Mouse (Mus musculus) intestine, embryonic 14.5 days (tissue): ENCODE measurements around the gene Dip2b. TPM values are rescaled to one million over a fixed set of nuclear protein-coding genes. Genes with fewer than 3 reads are reported as not detected.

ENCODE experiments used
- ATAC-seq: fragments of 200-750 bp; cut with Nextera tagmentation; replicated peaks from 2 replicates; pipeline ENCODE4 v1.8.0; 2017; ENCODE audit warnings: low read depth, moderate number of reproducible peaks, moderate TSS enrichment, moderate library complexity; ENCODE audit not compliant: low FRiP score, low TSS enrichment
- DNase-seq: peaks from one replicate; pipeline ENCODE4 v3.0.0-alpha.2; 2018; ENCODE audit warnings: low spot score
- H3K27ac ChIP-seq: fragments of 300-500 bp; sonication (generic); 2 replicates; pipeline ENCODE4 v1.5.1; 2014; ENCODE audit warnings: low read depth, mild to moderate bottlenecking, control low read depth
- H3K27me3 ChIP-seq: fragments of 300-500 bp; sonication (generic); replicated peaks from 2 replicates; pipeline ENCODE4 v1.6.1; 2014; ENCODE audit warnings: low read length, control low read depth; ENCODE audit not compliant: control insufficient read depth, insufficient read depth
- H3K36me3 ChIP-seq: fragments of 300-500 bp; sonication (generic); 2 replicates; pipeline ENCODE4 v1.6.1; 2014; ENCODE audit warnings: low read length, control low read depth; ENCODE audit not compliant: control insufficient read depth, insufficient read depth
- H3K4me1 ChIP-seq: fragments of 300-500 bp; sonication (generic); replicated peaks from 2 replicates; pipeline ENCODE4 v1.6.1; 2014; ENCODE audit warnings: low read length, control low read depth, mixed read lengths; ENCODE audit not compliant: control insufficient read depth, insufficient read depth
- H3K4me2 ChIP-seq: fragments of 300-500 bp; sonication (generic); 2 replicates; pipeline ENCODE4 v1.6.1; 2014; ENCODE audit warnings: low read length
- H3K4me3 ChIP-seq: fragments of 300-500 bp; sonication (generic); 2 replicates; pipeline ENCODE4 v1.5.1; 2014; ENCODE audit warnings: low read depth, low read length, control low read depth, mixed read lengths
- H3K9ac ChIP-seq: fragments of 300-500 bp; sonication (generic); 2 replicates; pipeline ENCODE4 v1.6.1; 2014; ENCODE audit warnings: mild to moderate bottlenecking, low read length
- H3K9me3 ChIP-seq: fragments of 300-500 bp; sonication (generic); 2 replicates; pipeline ENCODE4 v1.6.1; 2016; ENCODE audit warnings: low read length, control low read depth; ENCODE audit not compliant: control insufficient read depth
- WGBS: fragments of 180-500 bp; shearing (Covaris S2); extraction: QIAGEN DNeasy Blood & Tissue Kit; methylation state at CpG from one replicate; pipeline ENCODE4 v1.1.7; 2014; 5-methylcytosine and 5-hydroxymethylcytosine counted together
- polyA plus RNA-seq: library from polyadenylated mRNA; unstranded; fragments of >200 nt; fragmentation: Nextera tagmentation; extraction: Ambion mirVana; gene quantifications from 2 replicates; pipeline ENCODE4 v1.2.1, GENCODE M21; 2014

Gene Dip2b
- polyA plus RNA-seq, 1 experiment from 2014 or later = 15.2 TPM

- ATAC-seq (no peak), DNase-seq (no peak)
- H3K4me1 ChIP-seq = no peaks in the 10 kb centered on the region
- H3K27me3 ChIP-seq = no peaks in the 10 kb centered on the region
- peaks cover 17% of the 10 kb centered on the region for H3K36me3 ChIP-seq
- H3K4me2 ChIP-seq = no peak overlapping the region
- H3K9ac ChIP-seq = no peak overlapping the region
- no peak overlapping the region for H3K4me3 ChIP-seq
- 82% methylated on average over 6 of the region's 6 CpGs for WGBS
- H3K27ac ChIP-seq = no peak overlapping the region
- no peaks in the 10 kb centered on the region for H3K9me3 ChIP-seq
Observed at GRCm38 (mm10) chr15:100121437-100121836, 83.0 kb downstream of the Dip2b start.

DNA sequence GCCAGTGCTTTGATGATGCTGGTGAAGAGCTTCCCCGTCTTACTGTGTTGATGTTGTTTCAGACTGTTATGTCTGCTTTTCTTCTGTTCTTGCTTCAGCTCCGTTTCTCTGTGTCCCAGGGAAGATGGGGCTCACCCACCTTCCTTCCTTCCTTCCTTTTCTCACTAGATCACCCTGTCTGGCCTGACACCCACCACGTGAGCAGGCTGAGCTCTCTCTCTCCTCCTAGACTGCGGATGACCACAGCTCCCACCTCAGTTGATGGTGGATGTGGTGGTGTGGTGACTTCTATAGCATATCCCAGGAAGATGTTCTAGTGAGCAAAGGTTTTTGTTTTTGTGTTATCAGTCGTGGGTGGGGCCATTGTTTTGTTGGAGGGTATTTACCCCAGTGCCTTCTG lies 85.4 kb downstream of the Dip2b start:
- Histone ChIP-seq H3K27me3 (no peaks in the 10 kb centered on the region), H3K4me1 (no peaks in the 10 kb centered on the region), H3K4me2 (no peak overlapping the region), H3K4me3 (no peak overlapping the region), H3K9ac (no peak overlapping the region), H3K36me3 (no peaks in the 10 kb centered on the region), H3K27ac (no peak overlapping the region), H3K9me3 (no peaks in the 10 kb centered on the region)
- ATAC-seq (no peak), DNase-seq (no peak)
- 51% methylated on average over 5 of the region's 5 CpGs for WGBS

- 78% methylated on average over 6 of the region's 6 CpGs for WGBS
- Histone ChIP-seq H3K4me3 (no peak overlapping the region), H3K4me1 (no peaks in the 10 kb centered on the region), H3K9me3 (no peaks in the 10 kb centered on the region), H3K36me3 (no peaks in the 10 kb centered on the region), H3K4me2 (no peak overlapping the region), H3K27me3 (no peaks in the 10 kb centered on the region), H3K27ac (no peak overlapping the region), H3K9ac (no peak overlapping the region)
- ATAC-seq (no peak), DNase-seq (no peak)
Observed at GRCm38 (mm10) chr15:100125245-100125644, 86.8 kb downstream of the Dip2b start.

DNA sequence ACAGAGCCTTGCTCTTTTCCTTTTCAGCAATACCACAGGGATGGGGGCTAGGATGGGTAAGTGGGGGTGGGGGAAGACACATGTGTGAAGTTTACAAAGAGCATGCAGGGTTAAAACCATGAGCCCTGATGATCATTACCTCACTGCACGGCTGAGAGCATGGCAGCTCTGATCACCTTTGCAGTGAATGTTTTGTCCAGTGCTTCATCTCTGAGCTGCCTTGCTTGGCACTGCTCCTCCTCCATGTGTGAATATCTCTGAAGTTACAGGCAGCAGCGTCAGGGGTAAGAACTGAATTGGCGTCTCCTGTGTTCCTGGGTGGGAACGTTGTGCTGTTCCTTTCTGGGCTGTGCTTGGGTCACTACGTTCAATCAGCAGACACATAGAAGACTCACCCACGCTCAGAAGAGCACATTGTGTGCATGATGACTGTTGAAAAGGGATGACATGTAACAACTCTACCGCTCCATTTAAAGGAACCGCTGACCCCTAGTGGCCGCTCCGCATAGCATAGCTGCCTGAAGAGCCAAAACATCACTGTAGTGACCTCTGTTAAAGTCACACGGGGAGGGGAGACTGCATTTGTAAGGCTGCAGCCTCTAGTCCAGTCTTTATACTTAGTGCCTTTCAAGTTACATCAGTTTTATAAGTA lies 88.1 kb downstream of the Dip2b start:
- Histone ChIP-seq H3K4me3 (no peak overlapping the region), H3K27me3 (no peaks in the 10 kb centered on the region), H3K9ac (no peak overlapping the region), H3K4me2 (no peak overlapping the region), H3K27ac (no peak overlapping the region), H3K4me1 (no peaks in the 10 kb centered on the region), H3K9me3 (no peaks in the 10 kb centered on the region), H3K36me3 (no peaks in the 10 kb centered on the region)
- DNase-seq (peak; percentile 92), ATAC-seq (peak; percentile 80)
- WGBS = 20% methylated on average over 11 of the region's 11 CpGs

DNA sequence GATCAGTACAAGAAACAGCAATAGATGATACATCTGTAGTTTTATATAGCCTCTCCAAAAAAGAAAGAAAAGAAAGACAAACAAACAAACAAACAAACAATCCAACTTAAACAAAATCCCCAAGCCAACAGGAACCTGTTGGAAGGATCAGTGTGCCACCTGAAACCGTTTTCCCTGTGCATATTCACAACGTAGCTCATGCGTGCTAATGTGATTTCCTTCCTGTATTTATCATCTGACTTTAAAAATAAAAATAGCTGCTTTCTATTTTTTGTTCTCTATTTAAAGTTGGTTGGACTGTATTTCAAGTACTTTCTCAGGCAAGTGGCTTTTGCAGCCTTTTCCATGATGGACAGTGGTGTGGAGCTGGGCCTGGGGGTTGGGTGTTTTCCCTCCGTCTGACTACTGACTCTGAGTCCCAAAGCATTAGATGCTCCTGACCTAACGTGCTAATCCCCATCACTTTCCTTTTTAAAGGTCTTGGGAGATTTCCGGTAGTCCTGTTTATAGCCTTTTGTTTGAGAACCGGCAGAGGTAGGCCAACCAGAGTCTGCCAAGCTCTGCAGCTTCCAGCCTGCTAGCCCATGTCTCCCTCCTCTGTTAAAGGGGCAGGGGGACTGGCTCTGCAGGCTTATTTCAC lies 90.8 kb downstream of the Dip2b start:
- 76% methylated on average over 7 of the region's 7 CpGs for WGBS
- H3K27me3 ChIP-seq = no peaks in the 10 kb centered on the region
- H3K36me3 ChIP-seq = no peaks in the 10 kb centered on the region
- no peak overlapping the region for H3K9ac ChIP-seq
- H3K9me3 ChIP-seq = no peaks in the 10 kb centered on the region
- H3K27ac ChIP-seq = no peak overlapping the region
- no peak for ATAC-seq
- H3K4me3 ChIP-seq = no peak overlapping the region
- DNase-seq = no peak
- no peak overlapping the region for H3K4me2 ChIP-seq
- no peaks in the 10 kb centered on the region for H3K4me1 ChIP-seq

DNA sequence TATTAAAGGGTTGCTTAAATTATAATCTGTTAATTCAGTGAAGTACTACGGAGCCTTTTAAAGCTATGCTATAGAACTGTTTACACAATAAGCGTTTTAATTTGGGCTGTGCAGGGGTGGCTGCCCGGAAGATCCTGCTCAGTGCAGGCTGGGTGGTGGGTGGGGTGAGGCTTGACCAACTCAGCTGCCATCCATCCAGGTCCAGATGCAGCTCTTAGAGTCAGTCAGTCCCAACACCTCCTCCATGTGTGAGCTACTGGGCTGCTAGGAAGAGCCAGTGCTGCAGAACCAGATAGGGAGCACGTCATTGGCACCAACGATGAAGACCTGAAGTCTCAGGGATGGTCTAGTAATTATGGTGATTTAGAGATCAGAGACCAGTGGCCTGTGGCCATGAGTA lies 101.2 kb downstream of the Dip2b start:
- 79% methylated on average over 5 of the region's 5 CpGs for WGBS
- no peak overlapping the region for H3K4me3 ChIP-seq
- no peaks in the 10 kb centered on the region for H3K4me1 ChIP-seq
- no peak overlapping the region for H3K9ac ChIP-seq
- no peak overlapping the region for H3K4me2 ChIP-seq
- no peak overlapping the region for H3K27ac ChIP-seq
- H3K9me3 ChIP-seq = no peaks in the 10 kb centered on the region
- no peaks in the 10 kb centered on the region for H3K27me3 ChIP-seq
- peaks cover 11% of the 10 kb centered on the region; the same call in 1 of the 2 replicates for H3K36me3 ChIP-seq
- ATAC-seq (no peak), DNase-seq (no peak)

- Histone ChIP-seq H3K9me3 (no peaks in the 10 kb centered on the region), H3K9ac (no peak overlapping the region), H3K27me3 (no peaks in the 10 kb centered on the region), H3K4me1 (no peaks in the 10 kb centered on the region), H3K27ac (no peak overlapping the region), H3K36me3 (peaks cover 11% of the 10 kb centered on the region; the same call in 1 of the 2 replicates), H3K4me2 (no peak overlapping the region), H3K4me3 (no peak overlapping the region)
- 70% methylated on average over 4 of the region's 4 CpGs for WGBS
- DNase-seq (no peak), ATAC-seq (no peak)
Observed at GRCm38 (mm10) chr15:100140428-100140827, 102.0 kb downstream of the Dip2b start.

DNA sequence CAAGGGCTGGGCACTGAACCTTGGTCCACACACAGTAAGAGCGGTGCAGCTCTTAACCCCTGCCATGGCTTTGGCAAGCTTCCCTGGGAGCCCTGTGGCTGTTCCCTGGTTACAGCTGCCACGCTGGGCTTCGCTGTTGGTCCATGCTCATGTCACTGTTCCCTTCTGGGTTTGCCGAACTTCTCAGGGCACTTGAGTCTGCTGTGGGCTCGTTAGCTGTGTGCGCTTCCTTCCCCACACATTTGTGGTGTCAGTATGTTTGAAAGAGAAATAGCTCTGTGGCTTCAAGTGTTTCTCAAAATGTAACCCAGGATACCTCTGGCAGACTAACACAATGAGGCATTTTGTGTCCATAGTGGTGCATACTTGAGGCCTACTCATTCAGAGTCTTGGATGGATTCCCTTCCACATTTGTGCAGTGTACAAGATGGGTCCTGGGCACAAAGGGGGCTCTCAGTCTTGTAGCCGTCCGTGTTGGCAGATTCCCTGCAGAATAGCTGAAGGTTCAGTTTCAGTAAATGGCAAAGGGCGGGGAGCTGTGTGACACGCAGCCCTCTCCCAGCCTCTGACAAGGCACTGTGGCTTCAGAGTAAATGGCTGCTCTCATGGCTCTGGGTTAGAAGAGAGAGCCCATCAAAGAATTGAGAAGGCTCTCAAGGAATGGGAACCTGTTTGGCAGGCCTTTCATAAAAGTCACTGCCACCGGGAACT lies 104.8 kb downstream of the Dip2b start:
- H3K27me3 ChIP-seq = no peaks in the 10 kb centered on the region
- WGBS = 86% methylated on average over 11 of the region's 11 CpGs
- no peak overlapping the region for H3K27ac ChIP-seq
- peaks cover 11% of the 10 kb centered on the region; the same call in 1 of the 2 replicates for H3K36me3 ChIP-seq
- no peak overlapping the region for H3K4me2 ChIP-seq
- H3K9ac ChIP-seq = no peak overlapping the region
- no peak overlapping the region for H3K4me3 ChIP-seq
- DNase-seq (no peak), ATAC-seq (no peak)
- no peaks in the 10 kb centered on the region for H3K9me3 ChIP-seq
- H3K4me1 ChIP-seq = no peaks in the 10 kb centered on the region
